Mouse (Mus musculus) stomach, embryonic 15.5 days (tissue): ENCODE measurements at regions not wholly inside any gene's neighbourhood (a gene's known extent, or its start where the extent isn't known, plus 50 kb on each side); places are given as distances from the start of the nearest gene placed in this dataset.

ENCODE experiments used
- ATAC-seq: fragments of 200-750 bp; cut with Nextera tagmentation; 2 replicates; pipeline ENCODE4 v1.8.0; 2017; ENCODE audit warnings: low read depth, moderate number of reproducible peaks, moderate TSS enrichment; ENCODE audit not compliant: insufficient read depth, low FRiP score
- H3K27ac ChIP-seq: fragments of 300-500 bp; sonication (generic); 2 replicates; pipeline ENCODE4 v1.5.1; 2015; ENCODE audit warnings: mild to moderate bottlenecking, inconsistent platforms
- H3K27me3 ChIP-seq: fragments of 300-500 bp; sonication (generic); replicated peaks from 2 replicates; pipeline ENCODE4 v1.6.1; 2015; ENCODE audit warnings: inconsistent platforms
- H3K36me3 ChIP-seq: fragments of 300-500 bp; sonication (generic); 2 replicates; pipeline ENCODE4 v1.6.1; 2015; ENCODE audit warnings: inconsistent platforms
- H3K4me1 ChIP-seq: fragments of 300-500 bp; sonication (generic); 2 replicates; pipeline ENCODE4 v1.6.1; 2015; ENCODE audit warnings: inconsistent platforms
- H3K4me2 ChIP-seq: fragments of 300-500 bp; sonication (generic); 2 replicates; pipeline ENCODE4 v1.6.1; 2015; ENCODE audit warnings: mild to moderate bottlenecking, inconsistent platforms
- H3K4me3 ChIP-seq: fragments of 300-500 bp; sonication (generic); replicated peaks from 2 replicates; pipeline ENCODE4 v1.5.1; 2015; ENCODE audit warnings: inconsistent platforms
- H3K9ac ChIP-seq: fragments of 300-500 bp; sonication (generic); 2 replicates; pipeline ENCODE4 v1.6.1; 2015; ENCODE audit warnings: inconsistent platforms
- H3K9me3 ChIP-seq: fragments of 300-500 bp; sonication (generic); 2 replicates; pipeline ENCODE4 v1.6.1; 2016; ENCODE audit warnings: inconsistent platforms
- WGBS: fragments of 180-500 bp; shearing (Covaris S2); methylation state at CpG from one replicate; pipeline ENCODE4 v1.1.7; 2015; 5-methylcytosine and 5-hydroxymethylcytosine counted together

DNA sequence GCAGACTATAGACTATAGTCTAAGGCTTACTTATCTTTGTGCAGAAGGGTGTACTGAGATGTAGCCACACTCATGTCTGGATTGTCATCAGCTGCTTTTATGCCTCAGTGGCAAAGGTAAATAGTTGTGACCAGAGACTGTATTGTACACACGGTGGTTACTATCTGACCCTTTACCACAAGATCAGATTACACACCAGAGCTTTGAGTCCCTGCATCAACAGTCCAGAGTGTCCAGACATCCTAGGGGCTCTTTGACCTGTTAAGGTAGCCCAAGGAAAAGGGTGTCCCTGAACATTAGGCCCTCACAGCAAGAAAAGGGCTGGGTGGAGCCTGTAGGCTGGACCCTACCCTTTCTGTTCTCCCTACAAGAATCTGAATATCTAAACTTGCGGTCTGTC, 436.4 kb downstream of the Fut8 start:
- no peaks in the 10 kb centered on the region for H3K9me3 ChIP-seq
- no peak overlapping the region for H3K4me3 ChIP-seq
- H3K4me1 ChIP-seq = no peaks in the 10 kb centered on the region
- no peaks in the 10 kb centered on the region for H3K36me3 ChIP-seq
- no peak; the same call in 1 of the 2 replicates for ATAC-seq
- H3K9ac ChIP-seq = no peak overlapping the region
- 54% methylated on average over 2 of the region's 2 CpGs for WGBS
- no peak overlapping the region for H3K4me2 ChIP-seq
- no peaks in the 10 kb centered on the region for H3K27me3 ChIP-seq
- no peak overlapping the region for H3K27ac ChIP-seq

DNA sequence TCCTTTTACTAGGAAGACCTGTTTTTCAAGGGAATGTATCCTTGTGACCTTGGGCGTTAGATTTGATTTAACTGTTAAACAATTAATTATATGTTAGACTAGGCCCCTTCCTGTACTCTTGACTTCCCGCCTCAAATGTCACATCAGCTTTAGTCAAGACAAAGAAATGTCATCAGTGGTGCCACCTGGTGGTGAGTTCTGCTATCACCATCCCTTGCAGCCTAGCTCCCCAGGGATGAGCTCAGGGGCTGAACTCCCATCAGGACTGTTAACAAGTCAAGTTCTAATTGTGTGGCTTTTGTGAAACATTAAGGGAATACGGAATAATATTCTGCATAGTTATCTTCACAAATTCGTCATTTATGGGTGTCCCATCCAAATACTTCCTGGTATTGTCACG, 436.8 kb downstream of the Fut8 start:
- Histone ChIP-seq H3K27me3 (no peaks in the 10 kb centered on the region), H3K4me1 (no peaks in the 10 kb centered on the region), H3K27ac (no peak overlapping the region), H3K36me3 (no peaks in the 10 kb centered on the region), H3K4me3 (no peak overlapping the region), H3K4me2 (no peak overlapping the region), H3K9ac (no peak overlapping the region), H3K9me3 (no peaks in the 10 kb centered on the region)
- WGBS = 76% methylated on average over 5 of the region's 5 CpGs
- ATAC-seq = no peak

DNA sequence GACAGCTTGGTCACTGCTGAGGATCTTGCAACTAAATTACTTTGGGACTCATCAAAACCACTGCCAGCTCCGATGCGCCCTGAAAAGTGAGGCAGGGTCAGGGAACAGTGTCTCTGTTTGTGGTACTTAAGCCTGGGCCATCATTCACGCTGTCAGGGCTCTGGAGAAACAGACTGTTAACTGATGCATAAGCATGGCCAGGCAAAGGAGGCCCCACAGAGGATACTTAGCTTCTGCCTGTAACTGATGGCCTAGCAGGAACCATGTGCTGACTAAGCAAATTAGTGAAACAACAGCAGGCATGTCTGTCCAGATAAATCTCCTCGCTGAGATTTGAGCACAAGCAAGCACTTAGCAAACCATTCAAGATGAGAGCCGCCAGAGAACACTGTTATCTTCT, 440.1 kb downstream of the Fut8 start:
- no peak overlapping the region for H3K27ac ChIP-seq

DNA sequence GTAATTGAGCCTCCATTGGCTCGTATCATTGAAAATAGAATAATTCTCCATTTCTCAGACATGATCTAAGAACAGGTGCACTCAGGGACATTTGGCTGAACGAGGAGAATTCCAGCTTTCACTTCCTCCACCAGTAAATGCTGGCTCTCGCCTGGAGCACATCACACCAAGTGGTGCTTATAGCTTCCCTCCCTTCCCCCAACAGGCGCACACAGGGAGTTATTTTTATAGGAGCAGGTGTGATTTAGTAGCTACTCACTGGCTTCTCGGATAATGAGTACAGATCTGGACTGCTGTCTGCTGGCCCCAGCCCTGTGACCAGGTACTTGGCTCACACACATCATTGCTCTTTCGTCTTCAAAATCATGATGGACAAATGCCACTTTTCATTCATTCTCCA, 456.2 kb downstream of the Fut8 start:
- no peaks in the 10 kb centered on the region for H3K9me3 ChIP-seq
- WGBS = 71% methylated on average over 6 of the region's 6 CpGs
- no peaks in the 10 kb centered on the region for H3K4me1 ChIP-seq
- no peak overlapping the region for H3K27ac ChIP-seq
- H3K9ac ChIP-seq = no peak overlapping the region
- H3K27me3 ChIP-seq = no peaks in the 10 kb centered on the region
- no peak overlapping the region for H3K4me3 ChIP-seq
- H3K36me3 ChIP-seq = no peaks in the 10 kb centered on the region
- H3K4me2 ChIP-seq = no peak overlapping the region
- ATAC-seq = no peak

More for the DNA sequence above, 440.1 kb downstream of the Fut8 start:
- Histone ChIP-seq H3K9me3 (no peaks in the 10 kb centered on the region), H3K4me2 (no peak overlapping the region), H3K27me3 (no peaks in the 10 kb centered on the region), H3K9ac (no peak overlapping the region), H3K4me3 (no peak overlapping the region), H3K4me1 (no peaks in the 10 kb centered on the region), H3K36me3 (no peaks in the 10 kb centered on the region)
- no peak for ATAC-seq
- 27% methylated on average over 5 of the region's 5 CpGs for WGBS

DNA sequence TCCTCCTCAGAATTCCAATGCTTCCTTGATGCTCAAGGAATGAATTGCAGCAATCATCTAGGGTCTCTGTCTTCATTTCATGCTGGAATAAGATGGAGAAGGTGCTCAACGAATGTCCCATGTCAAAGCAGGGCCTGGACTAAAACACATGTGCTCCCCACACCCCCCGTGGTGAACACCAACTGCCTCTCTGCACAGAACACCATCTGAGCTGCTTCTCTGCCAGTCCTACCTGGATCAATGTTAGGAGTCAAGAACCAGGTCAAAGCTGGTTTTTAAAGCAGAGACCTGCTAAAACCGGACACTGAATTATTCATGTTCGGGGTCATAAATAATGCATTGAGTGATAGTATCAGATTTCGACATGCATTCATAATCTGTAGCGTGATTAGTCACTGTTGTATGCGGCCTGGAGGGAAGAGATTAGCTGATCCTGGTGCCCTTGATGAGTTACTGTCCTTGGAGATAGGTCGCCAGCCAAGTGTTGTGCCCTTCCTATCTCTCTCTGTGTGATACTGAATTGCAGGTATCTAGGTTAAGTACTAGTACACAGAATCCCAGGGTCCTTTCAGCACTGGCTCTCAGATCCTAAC, 458.2 kb downstream of the Fut8 start:
- no peaks in the 10 kb centered on the region for H3K36me3 ChIP-seq
- no peaks in the 10 kb centered on the region for H3K4me1 ChIP-seq
- H3K4me2 ChIP-seq = no peak overlapping the region
- WGBS = 85% methylated on average over 8 of the region's 8 CpGs
- H3K4me3 ChIP-seq = no peak overlapping the region
- H3K9me3 ChIP-seq = no peaks in the 10 kb centered on the region
- no peak overlapping the region for H3K9ac ChIP-seq
- H3K27ac ChIP-seq = no peak overlapping the region
- no peak for ATAC-seq
- no peaks in the 10 kb centered on the region for H3K27me3 ChIP-seq

DNA sequence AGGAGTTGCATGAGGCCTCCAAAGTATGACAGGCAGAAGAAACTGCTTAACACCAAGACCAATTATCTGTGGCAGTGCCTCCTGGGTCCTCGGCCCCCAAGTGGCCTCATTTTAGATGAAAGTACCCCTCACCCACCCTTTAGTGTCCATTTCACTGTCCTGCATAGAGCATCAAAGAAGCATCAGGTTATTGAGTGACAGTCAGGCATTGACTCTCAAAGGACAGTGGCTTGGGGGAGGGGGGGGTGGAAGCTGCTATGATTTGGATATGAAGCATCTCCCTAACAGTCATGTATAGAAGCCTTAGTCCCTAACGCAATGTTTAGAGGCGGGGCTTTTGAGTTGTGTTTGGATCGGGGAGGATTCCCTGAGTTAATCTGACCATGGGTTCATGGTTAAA, 458.7 kb downstream of the Fut8 start:
- no peaks in the 10 kb centered on the region for H3K9me3 ChIP-seq
- no peak for ATAC-seq
- WGBS = 84% methylated on average over 4 of the region's 4 CpGs

DNA sequence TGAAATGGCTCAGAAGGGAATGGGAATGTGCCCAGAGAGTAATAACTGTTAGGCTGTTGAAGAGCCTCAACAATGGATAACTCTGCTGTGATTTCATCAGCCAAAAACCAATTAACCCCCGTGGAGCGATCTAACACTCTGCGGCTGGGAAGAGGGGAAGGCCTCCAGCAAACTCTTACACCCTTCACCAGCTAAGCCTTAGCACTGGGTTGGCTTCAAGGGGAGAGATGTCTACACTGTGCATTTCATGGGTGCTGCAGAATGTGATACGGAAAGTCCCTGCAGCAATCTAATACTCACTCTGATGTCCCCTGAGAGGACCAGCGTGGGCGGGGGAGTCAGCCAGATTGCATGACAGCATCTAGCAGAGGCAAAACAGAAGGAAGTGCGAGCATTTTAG, 460.2 kb downstream of the Fut8 start:
- Histone ChIP-seq H3K4me1 (no peaks in the 10 kb centered on the region), H3K9ac (no peak overlapping the region), H3K9me3 (no peaks in the 10 kb centered on the region), H3K4me2 (no peak overlapping the region), H3K27me3 (no peaks in the 10 kb centered on the region), H3K27ac (no peak overlapping the region), H3K36me3 (no peaks in the 10 kb centered on the region), H3K4me3 (no peak overlapping the region)
- ATAC-seq = no peak
- 73% methylated on average over 7 of the region's 7 CpGs for WGBS

More for the DNA sequence above, 458.7 kb downstream of the Fut8 start:
- H3K9ac ChIP-seq = no peak overlapping the region
- H3K27me3 ChIP-seq = no peaks in the 10 kb centered on the region
- H3K4me2 ChIP-seq = no peak overlapping the region
- no peak overlapping the region for H3K27ac ChIP-seq
- H3K36me3 ChIP-seq = no peaks in the 10 kb centered on the region
- no peaks in the 10 kb centered on the region for H3K4me1 ChIP-seq
- no peak overlapping the region for H3K4me3 ChIP-seq

DNA sequence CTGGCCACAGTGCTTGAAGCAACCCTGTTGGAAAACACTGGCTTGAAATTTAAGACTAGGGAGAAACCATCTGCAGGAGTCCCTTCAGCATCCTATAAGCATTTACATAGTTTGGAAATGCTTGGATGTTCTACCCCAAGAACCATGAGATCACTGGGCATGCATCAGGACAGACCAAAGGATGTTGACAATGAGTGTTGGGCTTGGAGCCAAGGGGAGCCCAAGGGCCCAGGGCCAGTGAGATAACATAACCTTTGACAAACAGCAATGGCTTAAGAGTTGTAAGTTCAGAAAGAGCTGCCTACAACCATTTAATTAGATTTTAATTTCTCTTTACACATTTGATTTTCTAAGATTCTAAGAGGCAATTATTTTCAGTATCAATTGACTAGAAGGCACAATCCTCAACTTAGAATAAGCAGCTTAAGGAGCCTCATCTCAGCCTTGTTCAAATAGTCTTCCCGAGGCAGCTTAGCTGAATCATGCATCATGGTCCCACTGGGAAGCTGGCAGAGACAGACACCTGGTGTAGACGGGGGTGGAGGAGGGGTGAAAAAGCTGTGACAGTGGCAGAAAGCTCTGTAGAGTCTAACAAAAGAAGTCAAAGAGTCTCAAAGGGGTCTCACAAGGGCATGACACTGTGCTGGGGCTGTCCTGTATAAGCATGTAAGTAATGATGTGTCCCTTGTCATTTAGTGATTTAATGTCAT, 462.1 kb downstream of the Fut8 start:
- H3K9ac ChIP-seq = no peak overlapping the region
- no peak overlapping the region for H3K27ac ChIP-seq
- no peaks in the 10 kb centered on the region for H3K36me3 ChIP-seq
- H3K27me3 ChIP-seq = no peaks in the 10 kb centered on the region
- H3K4me3 ChIP-seq = no peak overlapping the region
- H3K4me2 ChIP-seq = no peak overlapping the region
- ATAC-seq = no peak
- 30% methylated on average over 2 of the region's 2 CpGs for WGBS
- no peaks in the 10 kb centered on the region for H3K4me1 ChIP-seq
- no peaks in the 10 kb centered on the region for H3K9me3 ChIP-seq

DNA sequence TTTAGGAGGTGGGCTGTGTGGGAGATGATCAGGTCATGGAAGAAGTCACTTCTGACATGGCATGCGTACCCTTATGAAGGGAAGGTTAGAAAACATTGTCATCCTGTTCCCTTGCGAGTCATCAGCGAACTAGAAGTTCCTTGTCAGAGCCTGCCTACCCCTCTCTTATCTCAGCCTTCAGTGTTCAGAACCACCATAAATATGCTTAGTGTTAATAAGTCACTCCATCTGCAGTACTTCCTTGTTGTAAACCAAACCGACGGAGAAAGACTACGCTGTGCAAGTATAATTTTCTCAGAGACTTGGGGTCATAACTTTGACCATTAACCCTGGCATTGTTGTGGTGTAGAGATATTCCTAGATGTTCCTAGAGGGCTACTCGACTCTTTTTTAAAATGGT, 477.6 kb downstream of the Fut8 start:
- WGBS = 62% methylated on average over 7 of the region's 7 CpGs
- H3K4me1 ChIP-seq = no peaks in the 10 kb centered on the region
- ATAC-seq = no peak

DNA sequence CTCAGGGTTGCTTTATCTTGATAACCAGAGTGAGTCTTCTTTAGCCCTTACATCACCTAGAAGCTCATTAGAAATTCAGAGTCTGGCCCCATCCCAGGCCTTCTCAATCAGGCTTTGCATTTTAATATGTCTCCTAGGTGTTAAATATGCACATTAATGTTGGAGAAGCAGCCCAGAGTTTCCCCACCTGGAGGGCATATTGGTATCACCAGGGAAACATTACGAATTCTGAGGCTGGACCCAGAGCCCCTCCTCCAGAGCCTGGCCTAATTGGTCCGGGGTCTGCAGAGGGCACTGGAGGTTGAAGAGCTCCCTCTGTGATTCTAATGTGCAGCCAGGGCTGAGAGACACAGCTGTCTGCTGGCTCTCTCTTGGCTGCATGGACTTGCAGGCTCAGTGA, 478.1 kb downstream of the Fut8 start:
- ATAC-seq = no peak
- WGBS = 36% methylated on average over 2 of the region's 2 CpGs
- H3K4me2 ChIP-seq = no peak overlapping the region
- H3K4me1 ChIP-seq = no peaks in the 10 kb centered on the region
- H3K27me3 ChIP-seq = no peaks in the 10 kb centered on the region
- H3K4me3 ChIP-seq = no peak overlapping the region
- no peak overlapping the region for H3K9ac ChIP-seq
- no peaks in the 10 kb centered on the region for H3K9me3 ChIP-seq
- H3K27ac ChIP-seq = no peak overlapping the region
- H3K36me3 ChIP-seq = no peaks in the 10 kb centered on the region

More for the DNA sequence above, 477.6 kb downstream of the Fut8 start:
- Histone ChIP-seq H3K9me3 (no peaks in the 10 kb centered on the region), H3K27me3 (no peaks in the 10 kb centered on the region), H3K9ac (no peak overlapping the region), H3K4me2 (no peak overlapping the region), H3K36me3 (no peaks in the 10 kb centered on the region), H3K4me3 (no peak overlapping the region), H3K27ac (no peak overlapping the region)

DNA sequence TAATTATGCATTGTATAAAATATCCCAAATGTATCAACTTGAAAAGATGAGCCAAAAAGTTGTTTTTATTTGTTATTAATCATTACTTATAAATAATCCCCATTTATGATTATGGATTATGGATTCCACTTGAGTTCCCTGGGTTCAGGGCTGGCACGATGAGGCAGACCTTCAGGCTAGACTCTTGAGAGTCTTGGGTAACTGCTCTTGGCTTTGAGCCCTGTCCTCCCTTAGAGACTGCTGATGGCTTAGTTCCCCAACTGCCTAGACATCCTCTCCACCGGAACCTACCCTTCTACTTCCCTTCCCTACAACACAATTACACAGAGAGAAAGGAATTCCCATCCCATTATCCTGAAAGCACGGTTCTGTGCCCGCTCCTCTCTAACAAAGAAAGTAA, 466.3 kb upstream of the Gm6657 start:
- no peaks in the 10 kb centered on the region for H3K9me3 ChIP-seq
- H3K4me3 ChIP-seq = no peak overlapping the region

DNA sequence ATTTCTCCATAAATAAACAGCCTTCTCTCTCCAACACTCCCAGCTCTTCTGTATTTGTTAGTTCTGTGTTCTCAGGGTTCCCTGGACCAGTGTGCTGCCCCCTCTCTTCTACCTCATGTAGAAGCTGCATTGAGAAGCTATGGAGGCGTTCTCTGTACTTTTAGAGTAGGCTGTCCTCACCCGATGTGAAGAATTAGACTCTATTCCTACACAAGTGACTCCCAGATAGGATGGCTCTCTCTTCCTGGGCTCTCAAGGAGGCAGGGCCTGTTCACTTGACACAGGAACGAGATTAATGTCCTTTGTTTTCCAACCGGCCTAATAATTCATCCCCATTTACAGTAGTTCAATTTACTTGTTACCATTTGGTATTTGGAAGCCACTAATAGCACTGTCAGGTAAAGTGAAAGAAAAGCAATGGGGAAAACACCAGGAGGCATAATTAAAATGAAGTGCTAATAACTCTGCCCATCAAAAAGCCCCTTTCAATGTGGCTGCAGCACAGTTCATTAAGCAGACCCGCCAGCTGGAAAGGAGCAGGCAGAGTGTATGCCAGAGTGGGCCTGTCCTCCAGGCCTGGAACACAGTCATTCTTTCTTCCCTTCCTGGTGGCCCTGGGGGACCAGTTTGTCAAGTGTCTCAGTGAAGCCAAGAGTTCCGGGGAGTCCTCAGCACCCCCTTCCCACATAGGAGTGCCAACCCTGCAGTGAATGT, 454.8 kb upstream of the Gm6657 start:
- H3K9me3 ChIP-seq = no peaks in the 10 kb centered on the region
- H3K9ac ChIP-seq = no peak overlapping the region
- ATAC-seq = no peak

More for the DNA sequence above, 466.3 kb upstream of the Gm6657 start:
- Histone ChIP-seq H3K27me3 (no peaks in the 10 kb centered on the region), H3K36me3 (no peaks in the 10 kb centered on the region), H3K4me1 (no peaks in the 10 kb centered on the region), H3K4me2 (no peak overlapping the region), H3K27ac (no peak overlapping the region), H3K9ac (no peak overlapping the region)
- 55% methylated on average over 4 of the region's 4 CpGs for WGBS
- ATAC-seq = no peak

More for the DNA sequence above, 454.8 kb upstream of the Gm6657 start:
- Histone ChIP-seq H3K27me3 (no peaks in the 10 kb centered on the region), H3K4me1 (no peaks in the 10 kb centered on the region), H3K27ac (no peak overlapping the region), H3K4me2 (no peak overlapping the region), H3K36me3 (no peaks in the 10 kb centered on the region), H3K4me3 (no peak overlapping the region)
- 63% methylated on average over 6 of the region's 6 CpGs for WGBS
